Mouse (Mus musculus): ENCODE data around the gene Asna1. TPM values are rescaled to one million over a fixed set of nuclear protein-coding genes. Genes with fewer than 3 reads are reported as not detected.

Gene Asna1
- polyA plus RNA-seq, 1 experiment from 2014 or later: 154 TPM

DNA sequence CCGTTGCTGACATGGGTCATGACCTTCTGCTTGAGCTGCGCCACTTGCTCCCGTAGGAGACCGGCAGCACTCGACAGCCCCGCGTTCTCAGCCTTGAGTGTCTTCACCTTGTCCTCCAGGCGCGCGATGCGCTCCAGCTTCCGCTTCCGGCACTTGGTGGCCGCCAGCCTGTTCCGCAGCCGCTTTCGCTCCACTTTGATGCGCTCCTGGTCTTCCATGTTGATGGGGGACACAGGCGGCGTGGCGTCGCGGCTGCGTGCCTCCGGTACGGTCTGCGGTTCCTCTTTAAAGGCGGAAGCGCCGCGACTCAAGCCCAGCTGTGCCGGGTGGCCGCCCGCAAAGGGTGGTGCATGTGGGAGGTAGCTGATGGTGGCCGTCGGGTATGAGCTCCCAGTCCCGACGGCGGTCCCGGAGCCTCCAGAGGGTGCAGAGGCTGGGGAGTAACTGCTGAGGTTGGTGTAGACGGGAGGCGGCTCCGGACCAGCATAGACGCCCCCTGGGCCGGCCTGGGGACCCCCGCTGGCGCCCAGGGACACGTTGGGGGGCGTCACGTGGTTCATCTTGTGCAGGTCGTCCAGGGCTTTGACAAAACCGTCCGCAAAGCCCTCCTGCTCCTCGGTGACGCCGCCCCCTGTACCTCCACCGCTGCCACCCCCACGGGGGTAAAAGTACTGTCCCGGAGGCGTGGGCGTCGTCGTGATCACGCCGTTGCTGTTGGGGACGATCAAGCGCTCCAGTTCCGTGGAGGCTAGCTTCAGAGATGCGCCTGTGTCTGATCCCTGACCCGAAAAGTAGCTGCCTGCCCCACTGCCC is 47.4 kb downstream of the Asna1 start:
- under 1% methylated on average over 69 of the region's 70 CpGs for WGBS

DNA sequence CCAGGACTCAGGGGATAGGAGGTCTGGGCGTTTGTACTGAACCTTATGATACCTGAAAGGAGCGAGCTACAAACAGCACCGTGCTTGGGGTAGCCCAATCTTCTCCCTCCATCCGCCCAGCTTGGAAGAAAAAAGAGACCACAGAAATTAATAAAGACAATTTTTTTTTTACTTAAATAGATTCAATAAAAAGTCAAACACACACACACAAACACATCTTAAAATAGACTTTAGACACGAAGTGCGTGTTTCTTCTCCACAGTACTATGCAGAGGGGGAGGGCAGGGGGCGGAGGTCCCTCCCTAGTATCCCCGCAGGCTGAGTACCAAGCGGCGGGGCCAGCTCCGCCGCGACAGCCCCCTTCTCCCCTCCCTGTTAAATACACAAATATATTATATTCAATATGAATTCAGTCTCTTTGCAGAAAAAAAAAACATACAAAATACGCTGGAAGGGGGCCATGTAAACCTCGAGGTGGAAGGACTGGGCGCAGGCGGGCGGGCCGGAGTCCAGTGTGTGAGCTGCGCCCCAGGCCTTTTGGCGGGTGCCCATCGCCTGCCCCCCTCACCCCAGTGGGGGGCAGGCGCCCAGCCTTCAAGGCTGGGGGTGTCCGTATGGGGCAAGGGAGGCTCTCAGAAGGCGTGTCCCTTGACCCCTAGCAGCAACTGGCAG is 48.2 kb downstream of the Asna1 start:
- Histone ChIP-seq H3K36me3 (ENCODE audit: insufficient read depth, low read length) (peaks cover 25% of the 10 kb centered on the region), H3K4me2 (replicated peaks; ENCODE audit: low read depth, low read length) (peak overlapping the region; percentile 96), H3K4me1 (ENCODE audit: insufficient read depth, low read length) (peaks cover 68% of the 10 kb centered on the region), H3K9ac (replicated peaks; ENCODE audit: low read length) (peak overlapping the region; percentile 74), H3K27ac (ENCODE audit: low read length) (peak overlapping the region; percentile 66), H3K27me3 (ENCODE audit: insufficient read depth, low read length) (no peaks in the 10 kb centered on the region), H3K4me3 (ENCODE audit: low read length) (peak overlapping the region; percentile 61), H3K9me3 (ENCODE audit: low read length) (no peaks in the 10 kb centered on the region)
- 3% methylated on average over 25 of the region's 25 CpGs for WGBS
- ATAC-seq (ENCODE audit: low FRiP score, low TSS enrichment): no peak

More for the DNA sequence above, 47.4 kb downstream of the Asna1 start:
- Histone ChIP-seq H3K27me3 (ENCODE audit: insufficient read depth, low read length) (no peaks in the 10 kb centered on the region), H3K4me1 (ENCODE audit: insufficient read depth, low read length) (peaks cover 76% of the 10 kb centered on the region), H3K27ac (ENCODE audit: low read length) (peak overlapping the region; percentile 87), H3K9ac (replicated peaks; ENCODE audit: low read length) (peak overlapping the region; percentile 74), H3K4me2 (replicated peaks; ENCODE audit: low read depth, low read length) (peak overlapping the region; percentile 96), H3K9me3 (ENCODE audit: low read length) (no peaks in the 10 kb centered on the region), H3K4me3 (ENCODE audit: low read length) (peak overlapping the region; percentile 61), H3K36me3 (ENCODE audit: insufficient read depth, low read length) (peaks cover 19% of the 10 kb centered on the region)
- no peak for ATAC-seq (ENCODE audit: low FRiP score, low TSS enrichment)

DNA sequence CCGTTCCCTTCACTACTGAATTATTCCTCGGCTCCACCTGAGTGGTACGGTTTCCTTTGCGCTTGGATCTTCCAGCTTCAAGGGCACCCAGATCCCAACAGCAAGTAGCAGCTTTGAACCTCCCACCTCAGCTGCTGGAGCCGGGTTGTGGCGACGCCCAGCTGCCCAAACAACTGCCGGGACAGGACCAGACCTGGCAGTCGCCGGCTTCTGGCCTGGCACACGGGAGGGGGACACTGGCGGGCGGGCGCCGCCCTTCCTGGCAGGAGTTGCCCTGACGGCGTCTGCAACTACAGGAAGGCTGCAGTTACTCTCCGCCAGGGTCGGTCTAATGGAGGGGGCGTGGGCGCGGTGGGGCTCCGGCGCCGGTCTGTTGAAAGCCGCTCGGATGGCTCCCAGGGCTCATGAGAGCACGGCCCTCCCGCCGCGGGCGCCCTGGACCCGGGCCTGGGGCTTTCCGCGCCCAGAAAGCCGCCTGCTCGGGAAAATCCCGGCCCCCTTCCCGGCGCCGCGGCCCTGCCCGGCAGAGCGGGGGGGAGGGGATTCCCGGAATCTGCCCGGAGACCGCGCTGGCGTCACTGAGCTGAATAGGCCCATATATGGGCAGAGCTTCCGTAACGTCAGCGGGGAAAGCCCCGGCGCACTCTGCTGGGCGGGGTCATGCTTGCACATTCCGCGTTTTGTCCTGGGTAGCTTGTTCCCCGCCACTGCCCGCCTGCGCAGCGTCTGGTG is 48.9 kb downstream of the Asna1 start:
- WGBS: under 1% methylated on average over 61 of the region's 61 CpGs
- Histone ChIP-seq H3K9ac (replicated peaks; ENCODE audit: low read length) (peak overlapping the region; percentile 74), H3K9me3 (ENCODE audit: low read length) (no peaks in the 10 kb centered on the region), H3K4me3 (ENCODE audit: low read length) (peak overlapping the region; percentile 61), H3K36me3 (ENCODE audit: insufficient read depth, low read length) (peaks cover 31% of the 10 kb centered on the region), H3K27ac (ENCODE audit: low read length) (peak overlapping the region; percentile 81), H3K27me3 (ENCODE audit: insufficient read depth, low read length) (no peaks in the 10 kb centered on the region), H3K4me2 (replicated peaks; ENCODE audit: low read depth, low read length) (peak overlapping the region; percentile 96), H3K4me1 (ENCODE audit: insufficient read depth, low read length) (peaks cover 62% of the 10 kb centered on the region)
- peak; percentile 74 for ATAC-seq (ENCODE audit: low FRiP score, low TSS enrichment)

DNA sequence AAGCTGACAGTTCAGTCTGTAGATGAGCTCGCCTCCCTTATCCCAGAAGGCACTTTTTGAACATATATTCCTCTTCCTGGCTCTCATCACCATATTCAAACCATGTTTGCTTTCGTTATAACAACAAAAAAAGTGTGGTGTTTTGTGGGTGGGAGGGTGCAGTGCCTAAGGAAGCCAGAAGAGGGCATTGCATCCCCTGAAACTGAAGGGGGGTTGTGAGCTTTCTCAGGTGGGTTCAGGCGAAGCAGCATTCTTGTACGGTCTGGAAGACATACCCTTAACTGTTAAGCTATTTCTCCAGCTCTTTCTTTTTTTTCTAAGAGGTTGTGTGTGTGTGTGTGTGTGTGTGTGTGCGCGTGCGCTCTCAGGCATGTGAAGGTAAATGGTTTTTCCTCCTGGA is 49.6 kb downstream of the Asna1 start:
- Histone ChIP-seq H3K4me2 (replicated peaks; ENCODE audit: low read depth, low read length) (peak overlapping the region; percentile 96), H3K9me3 (ENCODE audit: low read length) (no peaks in the 10 kb centered on the region), H3K4me3 (ENCODE audit: low read length) (peak overlapping the region; percentile 61), H3K9ac (replicated peaks; ENCODE audit: low read length) (no peak overlapping the region), H3K27ac (ENCODE audit: low read length) (peak overlapping the region; percentile 81; the same call in 1 of the 2 replicates), H3K27me3 (ENCODE audit: insufficient read depth, low read length) (no peaks in the 10 kb centered on the region), H3K36me3 (ENCODE audit: insufficient read depth, low read length) (peaks cover 36% of the 10 kb centered on the region), H3K4me1 (ENCODE audit: insufficient read depth, low read length) (peaks cover 62% of the 10 kb centered on the region)
- WGBS: 50% methylated on average over 7 of the region's 7 CpGs
- no peak for ATAC-seq (ENCODE audit: low FRiP score, low TSS enrichment)

DNA sequence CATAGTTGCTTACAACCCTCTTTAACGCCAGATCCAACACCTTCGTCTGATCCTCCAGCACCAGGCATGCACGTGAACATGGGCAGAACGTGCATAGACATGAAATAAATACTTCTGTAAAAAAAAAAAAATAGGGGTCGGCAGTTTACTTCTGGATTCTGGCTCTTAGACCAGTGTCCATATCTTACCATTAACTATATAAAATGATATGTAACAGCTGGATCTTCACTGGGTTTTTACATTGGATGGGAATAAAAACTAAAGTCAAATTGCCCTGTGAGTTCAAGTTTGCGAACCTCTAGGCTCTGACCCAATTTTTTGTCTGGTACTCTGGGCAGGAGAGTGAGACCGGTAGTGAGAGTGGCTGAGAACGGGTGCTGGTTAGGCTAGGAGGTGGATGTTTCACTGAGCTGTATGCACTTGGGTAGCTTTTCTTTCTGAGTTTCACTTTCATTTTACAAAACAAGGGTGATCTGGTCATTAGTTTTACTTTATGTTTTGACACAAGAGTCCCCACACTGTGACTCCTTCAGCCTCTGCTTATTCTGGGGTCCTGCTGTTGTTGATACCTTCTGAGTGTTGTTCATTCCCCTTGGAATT is 50.4 kb downstream of the Asna1 start:
- no peak for ATAC-seq (ENCODE audit: low FRiP score, low TSS enrichment)
- Histone ChIP-seq H3K27me3 (ENCODE audit: insufficient read depth, low read length) (no peaks in the 10 kb centered on the region), H3K9ac (replicated peaks; ENCODE audit: low read length) (0 out of 2 replicates have a peak overlapping the region, but pooled peaks have one; percentile 10), H3K4me1 (ENCODE audit: insufficient read depth, low read length) (peaks cover 58% of the 10 kb centered on the region), H3K4me3 (ENCODE audit: low read length) (no peak overlapping the region), H3K9me3 (ENCODE audit: low read length) (no peaks in the 10 kb centered on the region), H3K4me2 (replicated peaks; ENCODE audit: low read depth, low read length) (no peak overlapping the region), H3K36me3 (ENCODE audit: insufficient read depth, low read length) (peaks cover 36% of the 10 kb centered on the region), H3K27ac (ENCODE audit: low read length) (no peak overlapping the region)
- 82% methylated on average over 8 of the region's 8 CpGs for whole genome bisulfite sequencing

DNA sequence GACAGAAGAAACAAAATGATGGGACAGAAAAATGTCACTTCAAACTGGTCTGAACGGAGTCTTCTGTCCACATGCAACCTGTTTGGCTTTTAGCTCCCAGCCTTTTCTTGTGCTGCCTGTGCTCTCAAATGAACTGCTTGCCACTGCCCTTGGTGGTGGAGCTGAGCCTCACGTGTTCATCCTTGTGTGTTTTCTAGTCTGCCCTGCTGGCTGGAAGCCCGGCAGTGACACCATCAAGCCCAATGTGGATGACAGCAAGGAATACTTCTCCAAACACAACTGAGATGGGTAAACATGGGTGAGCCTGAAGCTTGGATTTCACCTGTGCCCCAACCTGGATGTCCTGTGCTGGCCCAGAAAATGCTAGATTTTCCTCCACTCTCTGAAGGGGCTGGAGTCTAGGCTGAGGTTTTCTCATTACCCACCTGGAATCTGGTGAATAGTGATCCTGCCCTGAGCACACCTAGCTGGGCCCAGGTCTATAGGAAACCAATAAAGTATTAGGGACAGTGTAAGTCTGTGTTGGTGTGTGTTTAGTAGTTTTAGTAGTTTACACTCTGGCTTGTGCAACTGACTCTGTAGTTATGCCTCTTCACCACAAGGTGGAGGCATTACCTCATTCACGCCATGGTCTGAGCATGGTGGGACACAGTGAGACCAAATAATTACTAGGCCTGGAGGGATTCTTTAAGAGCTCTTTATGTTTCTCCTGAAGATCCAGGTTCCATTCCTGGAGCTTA is 51.1 kb downstream of the Asna1 start:
- 0 out of 2 replicates have a peak overlapping the region, but pooled peaks have one; percentile 10 for H3K9ac ChIP-seq (replicated peaks; ENCODE audit: low read length)
- 0 out of 2 replicates have a peak overlapping the region, but pooled peaks have one; percentile 25 for H3K27ac ChIP-seq (ENCODE audit: low read length)
- 67% methylated on average over 4 of the region's 4 CpGs for WGBS
- H3K4me2 ChIP-seq (replicated peaks; ENCODE audit: low read depth, low read length): no peak overlapping the region
- H3K4me3 ChIP-seq (ENCODE audit: low read length): no peak overlapping the region
- no peaks in the 10 kb centered on the region for H3K9me3 ChIP-seq (ENCODE audit: low read length)
- H3K27me3 ChIP-seq (ENCODE audit: insufficient read depth, low read length): no peaks in the 10 kb centered on the region
- H3K4me1 ChIP-seq (ENCODE audit: insufficient read depth, low read length): peaks cover 51% of the 10 kb centered on the region
- peaks cover 36% of the 10 kb centered on the region for H3K36me3 ChIP-seq (ENCODE audit: insufficient read depth, low read length)
- ATAC-seq (ENCODE audit: low FRiP score, low TSS enrichment): no peak

DNA sequence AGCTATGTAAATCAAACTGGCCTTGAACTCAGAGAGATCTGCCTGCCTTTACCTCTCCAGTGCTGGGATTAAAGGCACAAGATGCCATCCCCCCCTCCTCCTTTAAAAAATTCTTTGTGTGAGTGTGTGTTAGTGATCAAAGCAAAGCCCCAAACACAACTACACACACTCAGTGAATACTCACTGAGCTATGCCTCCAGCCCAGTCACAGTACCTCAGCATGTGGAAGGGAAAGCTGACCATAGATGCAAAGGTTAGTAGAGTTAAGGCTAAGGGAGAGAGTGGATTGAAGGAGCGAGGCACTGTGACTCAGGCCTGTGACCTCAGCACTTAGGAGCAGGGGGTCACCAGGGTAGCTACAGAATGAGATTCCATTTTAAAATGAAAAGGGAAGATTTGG is 52.0 kb downstream of the Asna1 start:
- H3K9ac ChIP-seq (replicated peaks; ENCODE audit: low read length): no peak overlapping the region
- WGBS: 88% methylated on average over 1 of the region's 1 CpGs
- peaks cover 36% of the 10 kb centered on the region for H3K36me3 ChIP-seq (ENCODE audit: insufficient read depth, low read length)
- H3K27me3 ChIP-seq (ENCODE audit: insufficient read depth, low read length): no peaks in the 10 kb centered on the region
- H3K4me3 ChIP-seq (ENCODE audit: low read length): no peak overlapping the region
- H3K4me1 ChIP-seq (ENCODE audit: insufficient read depth, low read length): peaks cover 52% of the 10 kb centered on the region
- H3K27ac ChIP-seq (ENCODE audit: low read length): no peak overlapping the region
- no peaks in the 10 kb centered on the region for H3K9me3 ChIP-seq (ENCODE audit: low read length)
- ATAC-seq (ENCODE audit: low FRiP score, low TSS enrichment): no peak
- no peak overlapping the region for H3K4me2 ChIP-seq (replicated peaks; ENCODE audit: low read depth, low read length)

DNA sequence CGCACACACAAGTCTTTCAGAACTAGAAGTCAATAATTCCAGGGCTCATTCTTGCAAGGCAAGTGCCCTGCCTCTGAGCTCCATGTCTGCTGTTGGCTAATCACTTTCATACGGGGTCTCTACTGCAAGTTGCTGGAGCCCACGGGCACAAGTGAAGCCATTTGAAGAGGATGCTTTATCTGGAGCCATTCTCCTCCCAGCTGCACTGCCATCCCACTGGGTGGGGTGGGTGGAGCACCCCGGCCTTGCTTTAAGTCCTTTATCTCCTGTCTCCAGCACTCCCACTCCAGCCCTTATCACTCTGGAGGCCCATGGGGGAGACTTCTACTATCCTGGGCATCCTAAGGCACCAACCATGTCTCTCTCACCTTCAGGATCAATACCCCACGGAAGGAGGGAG is 54.2 kb downstream of the Asna1 start:
- Histone ChIP-seq H3K36me3 (ENCODE audit: insufficient read depth, low read length) (peaks cover 36% of the 10 kb centered on the region), H3K4me1 (ENCODE audit: insufficient read depth, low read length) (peaks cover 41% of the 10 kb centered on the region), H3K4me3 (ENCODE audit: low read length) (peak overlapping the region; percentile 57), H3K4me2 (replicated peaks; ENCODE audit: low read depth, low read length) (peak overlapping the region; percentile 82), H3K9ac (replicated peaks; ENCODE audit: low read length) (peak overlapping the region; percentile 75), H3K27ac (ENCODE audit: low read length) (no peak overlapping the region), H3K9me3 (ENCODE audit: low read length) (no peaks in the 10 kb centered on the region), H3K27me3 (ENCODE audit: insufficient read depth, low read length) (no peaks in the 10 kb centered on the region)
- ATAC-seq (ENCODE audit: low FRiP score, low TSS enrichment): no peak
- 72% methylated on average over 5 of the region's 5 CpGs for WGBS

All from kidney, embryonic 16.5 days (tissue).